Mouse (Mus musculus): Measurements from ENCODE around the gene Prkrip1.
"Not testable (repeated sequence)": the region's sequence is repeated elsewhere in the genome, so short reads cannot be mapped to it uniquely, and the experiment has no call there.

Gene Prkrip1

GRCm38 (mm10) chr5:136211341-136212102, 12.8 kb upstream of the Prkrip1 start:
- not testable (repeated sequence) for DNase-seq (ENCODE audit: low spot score)

- no peak for DNase-seq (ENCODE audit: low spot score)
Measured at GRCm38 (mm10) chr5:136210549-136210948, 11.8 kb upstream of the Prkrip1 start.

- DNase-seq (ENCODE audit: low spot score): peak; percentile 84
Measured at GRCm38 (mm10) chr5:136201832-136202231, 3.1 kb upstream of the Prkrip1 start.

- peak; percentile 62 for DNase-seq (ENCODE audit: low spot score)
Measured at GRCm38 (mm10) chr5:136199526-136199925, 763 bp upstream of the Prkrip1 start.

- no peak for DNase-seq (ENCODE audit: low spot score)
Measured at GRCm38 (mm10) chr5:136191870-136192269, 6.9 kb downstream of the Prkrip1 start.

- DNase-seq (ENCODE audit: low spot score): peak; percentile 67
Measured at GRCm38 (mm10) chr5:136186723-136187122, 12.0 kb downstream of the Prkrip1 start.

GRCm38 (mm10) chr5:136183766-136184165, 15.0 kb downstream of the Prkrip1 start:
- DNase-seq (ENCODE audit: low spot score): no peak

GRCm38 (mm10) chr5:136182830-136183229, 15.9 kb downstream of the Prkrip1 start:
- DNase-seq (ENCODE audit: low spot score): no peak

- no peak for DNase-seq (ENCODE audit: low spot score)
Measured at GRCm38 (mm10) chr5:136182049-136182448, 16.7 kb downstream of the Prkrip1 start.

- DNase-seq (ENCODE audit: low spot score): no peak
Measured at GRCm38 (mm10) chr5:136181197-136181596, 17.6 kb downstream of the Prkrip1 start.

- no peak for DNase-seq (ENCODE audit: low spot score)
Measured at GRCm38 (mm10) chr5:136179594-136179993, 19.2 kb downstream of the Prkrip1 start.

- DNase-seq (ENCODE audit: low spot score): peak; percentile 87
Measured at GRCm38 (mm10) chr5:136173606-136174463, 24.9 kb downstream of the Prkrip1 start.

GRCm38 (mm10) chr5:136172939-136173338, 25.8 kb downstream of the Prkrip1 start:
- DNase-seq (ENCODE audit: low spot score): no peak

GRCm38 (mm10) chr5:136171363-136172341, 27.1 kb downstream of the Prkrip1 start:
- peak; percentile 80 for DNase-seq (ENCODE audit: low spot score)

GRCm38 (mm10) chr5:136170512-136171362, 28.0 kb downstream of the Prkrip1 start, which contains the start of gene Orai2:
Gene Orai2 (minus strand): TSS chr5:136170713.
- peak; percentile 52 for DNase-seq (ENCODE audit: low spot score)

GRCm38 (mm10) chr5:136169626-136170511, 28.9 kb downstream of the Prkrip1 start:
- peak; percentile 25 for DNase-seq (ENCODE audit: low spot score)

GRCm38 (mm10) chr5:136168071-136168470, 30.7 kb downstream of the Prkrip1 start:
- no peak for DNase-seq (ENCODE audit: low spot score)

- DNase-seq (ENCODE audit: low spot score): no peak
Measured at GRCm38 (mm10) chr5:136167296-136167695, 31.5 kb downstream of the Prkrip1 start.

- no peak for DNase-seq (ENCODE audit: low spot score)
Measured at GRCm38 (mm10) chr5:136165246-136165645, 33.5 kb downstream of the Prkrip1 start.
